Comparison of ENCODE assay signal across 19 mouse cellular contexts in the genomic region with DNA sequence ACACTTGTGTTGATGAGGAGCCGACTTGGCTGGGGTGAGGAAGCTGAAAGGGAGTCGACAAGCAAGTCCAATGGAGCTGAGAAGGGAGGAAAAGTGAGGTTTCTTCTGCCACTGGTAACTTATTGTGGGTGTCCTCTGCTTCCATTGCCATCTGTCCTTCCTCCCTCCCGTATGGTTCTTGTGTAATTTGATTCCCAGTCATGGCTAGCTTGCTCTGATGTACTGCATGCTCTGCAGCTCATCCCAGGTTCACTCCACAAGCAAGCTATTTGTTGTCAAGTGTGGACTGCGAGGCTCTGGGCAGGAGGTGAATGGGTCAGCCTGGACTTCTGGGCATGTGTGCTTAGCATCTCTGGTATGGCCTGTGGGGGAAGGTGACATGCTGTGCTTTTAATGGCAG.
DNase-seq lines count a peak whose midpoint lies in the region; ATAC-seq and TF ChIP-seq lines count a peak whose summit lies in the region.
"Had no signal": no experiment of that assay in that cellular context is flagged by ENCODE, and none has a peak within 500 bp of the region (broad histone marks: within the 10 kb centered on the region; RNA-seq: fewer than 3 reads in every experiment).

No protein-coding gene starts in this region.

- 25% methylated on average over 4 of the region's 4 CpGs for WGBS in kidney, embryonic 14.5 days
- 20% methylated on average over 4 of the region's 4 CpGs for WGBS in kidney, adult 2 months
- 48% methylated on average over 4 of the region's 4 CpGs for WGBS in neural tube, embryonic 15.5 days
- 37% methylated on average over 4 of the region's 4 CpGs for whole genome bisulfite sequencing in embryonic facial prominence, embryonic 10.5 days
- 34% methylated on average over 4 of the region's 4 CpGs for WGBS in limb, embryonic 11.5 days

- no peaks in the 10 kb centered on the region for H3K27me3 ChIP-seq in kidney, embryonic 14.5 days (ENCODE audit: control insufficient read depth, insufficient read depth, low read length)
- no peaks in the 10 kb centered on the region; the same call in 1 of the 2 replicates for H3K27me3 ChIP-seq in kidney, adult 2 months (replicated peaks; ENCODE audit: control insufficient read depth, insufficient read depth, low read length)
- H3K27me3 ChIP-seq in neural tube, embryonic 15.5 days (replicated peaks): no peaks in the 10 kb centered on the region
- no peaks in the 10 kb centered on the region for H3K27me3 ChIP-seq in embryonic facial prominence, embryonic 10.5 days (replicated peaks; ENCODE audit: low read depth, poor library complexity, severe bottlenecking)
- H3K27me3 ChIP-seq in limb, embryonic 11.5 days (ENCODE audit: control insufficient read depth, insufficient read depth, low read length): no peaks in the 10 kb centered on the region
- H3K27me3 ChIP-seq: forebrain, embryonic 15.5 days; heart, embryonic 15.5 days; stomach, embryonic 15.5 days had no signal

- H3K9ac ChIP-seq in kidney, embryonic 14.5 days (ENCODE audit: low read depth, low read length): no peak overlapping the region
- H3K9ac ChIP-seq in neural tube, embryonic 15.5 days (replicated peaks): no peak overlapping the region
- no peak overlapping the region for H3K9ac ChIP-seq in limb, embryonic 11.5 days (ENCODE audit: low read length)
- H3K9ac ChIP-seq: forebrain, embryonic 15.5 days; heart, embryonic 15.5 days; hindbrain, embryonic 14.5 days; stomach, embryonic 15.5 days had no signal

- H3K4me2 ChIP-seq in kidney, embryonic 14.5 days (replicated peaks; ENCODE audit: low read depth, low read length): no peak overlapping the region
- no peak overlapping the region for H3K4me2 ChIP-seq in neural tube, embryonic 15.5 days
- no peak overlapping the region for H3K4me2 ChIP-seq in limb, embryonic 11.5 days (ENCODE audit: low read depth, severe bottlenecking)
- H3K4me2 ChIP-seq: forebrain, embryonic 15.5 days; heart, embryonic 15.5 days; hindbrain, embryonic 14.5 days; stomach, embryonic 15.5 days had no signal

- H3K4me3 ChIP-seq in kidney, embryonic 14.5 days (ENCODE audit: low read length): no peak overlapping the region
- no peak overlapping the region for H3K4me3 ChIP-seq in kidney, adult 2 months (ENCODE audit: insufficient read depth, low read depth, low read length)
- H3K4me3 ChIP-seq in neural tube, embryonic 15.5 days (replicated peaks): no peak overlapping the region
- H3K4me3 ChIP-seq in embryonic facial prominence, embryonic 10.5 days: no peak overlapping the region
- H3K4me3 ChIP-seq in limb, embryonic 11.5 days (ENCODE audit: low read depth, low read length): no peak overlapping the region
- H3K4me3 ChIP-seq: forebrain, embryonic 15.5 days; heart, embryonic 15.5 days; stomach, embryonic 15.5 days had no signal

- no peaks in the 10 kb centered on the region for H3K36me3 ChIP-seq in kidney, embryonic 14.5 days (ENCODE audit: control insufficient read depth, insufficient read depth, low read length)
- no peaks in the 10 kb centered on the region for H3K36me3 ChIP-seq in kidney, adult 2 months (ENCODE audit: control insufficient read depth, insufficient read depth, low read length)
- no peaks in the 10 kb centered on the region for H3K36me3 ChIP-seq in neural tube, embryonic 15.5 days
- no peaks in the 10 kb centered on the region for H3K36me3 ChIP-seq in embryonic facial prominence, embryonic 10.5 days (replicated peaks)
- no peaks in the 10 kb centered on the region for H3K36me3 ChIP-seq in limb, embryonic 11.5 days (ENCODE audit: control insufficient read depth, insufficient read depth, low read length)
- H3K36me3 ChIP-seq: forebrain, embryonic 15.5 days; heart, embryonic 15.5 days; stomach, embryonic 15.5 days had no signal

- peak; percentile 73; the same call in 1 of the 2 replicates for ATAC-seq in kidney, embryonic 14.5 days (ENCODE audit: low FRiP score, low TSS enrichment)
- no peak for ATAC-seq in neural tube, embryonic 15.5 days (ENCODE audit: low FRiP score)
- ATAC-seq in limb, embryonic 11.5 days (ENCODE audit: insufficient number of reproducible peaks, low FRiP score, low TSS enrichment, low read depth): no peak
- ATAC-seq in megakaryocyte-erythroid progenitor cell, adult 5-6 weeks (replicated peaks; ENCODE audit: low FRiP score, low TSS enrichment, poor library complexity, severe bottlenecking): no peak
- ATAC-seq: forebrain, embryonic 15.5 days; intestine, embryonic 16.5 days; midbrain, embryonic 16.5 days had no signal

- no peak for TF ChIP-seq POLR2A in kidney, adult 2 months (IDR thresholded peaks at IDR 0.05; ENCODE audit: low read depth, low read length)

- no peaks in the 10 kb centered on the region for H3K4me1 ChIP-seq in kidney, embryonic 14.5 days (ENCODE audit: control insufficient read depth, insufficient read depth, low read length)
- no peaks in the 10 kb centered on the region for H3K4me1 ChIP-seq in kidney, adult 2 months (ENCODE audit: control insufficient read depth, insufficient read depth, low read length)
- H3K4me1 ChIP-seq in neural tube, embryonic 15.5 days: no peaks in the 10 kb centered on the region
- H3K4me1 ChIP-seq in embryonic facial prominence, embryonic 10.5 days: peaks cover 20% of the 10 kb centered on the region
- H3K4me1 ChIP-seq in limb, embryonic 11.5 days (ENCODE audit: control insufficient read depth, insufficient read depth, low read length): peaks cover 4% of the 10 kb centered on the region; the same call in 1 of the 2 replicates
- H3K4me1 ChIP-seq: heart, embryonic 15.5 days; stomach, embryonic 15.5 days had no signal

- no peak overlapping the region for H3K27ac ChIP-seq in kidney, embryonic 14.5 days (ENCODE audit: low read depth, low read length)
- H3K27ac ChIP-seq in kidney, adult 2 months (ENCODE audit: insufficient read depth, low read depth, low read length): no peak overlapping the region
- no peak overlapping the region for H3K27ac ChIP-seq in neural tube, embryonic 15.5 days (replicated peaks)
- peak overlapping the region; percentile 44 for H3K27ac ChIP-seq in embryonic facial prominence, embryonic 10.5 days (replicated peaks)
- no peak overlapping the region for H3K27ac ChIP-seq in limb, embryonic 11.5 days (replicated peaks; ENCODE audit: low read depth, low read length)
- H3K27ac ChIP-seq: forebrain, embryonic 15.5 days; heart, embryonic 15.5 days; hindbrain, embryonic 14.5 days; macrophage; stomach, embryonic 15.5 days had no signal

- no peak for TF ChIP-seq CTCF in kidney, adult 2 months (conservative IDR thresholded peaks at IDR 0.05; ENCODE audit: insufficient read depth, insufficient read length, low read depth, low read length)

- H3K9me3 ChIP-seq in kidney, embryonic 14.5 days (ENCODE audit: control insufficient read depth, low read length): no peaks in the 10 kb centered on the region
- H3K9me3 ChIP-seq in neural tube, embryonic 15.5 days (replicated peaks): no peaks in the 10 kb centered on the region
- H3K9me3 ChIP-seq in embryonic facial prominence, embryonic 10.5 days: no peaks in the 10 kb centered on the region
- H3K9me3 ChIP-seq in limb, embryonic 11.5 days (ENCODE audit: control insufficient read depth, low read length): no peaks in the 10 kb centered on the region
- H3K9me3 ChIP-seq: forebrain, embryonic 15.5 days; heart, embryonic 15.5 days; stomach, embryonic 15.5 days had no signal

- no peak for DNase-seq in kidney, adult 2 months
- peak; percentile 28 for DNase-seq in neural tube, embryonic 10.5 days (ENCODE audit: extremely low spot score, low spot score)
- peak; percentile 15 for DNase-seq in embryonic facial prominence, embryonic 10.5 days (ENCODE audit: low spot score)
- DNase-seq in limb, embryonic 11.5 days (ENCODE audit: low spot score): peak; percentile 27
- DNase-seq in testis, postnatal 14 days (ENCODE audit: low spot score): no peak
- DNase-seq: cerebellum, adult 18-20 months; lung, adult 2 months; spleen, adult 18-20 months; thymus, postnatal 14 days had no signal

Comparison
In these comparisons a context has a peak if more than half of its experiments do, and no peak if none do; other contexts are left out.
1. DNase-seq: peak in neural tube, embryonic 10.5 days (single experiment), embryonic facial prominence, embryonic 10.5 days (single experiment) and limb, embryonic 11.5 days (single experiment); none in kidney, adult 2 months (single experiment) and testis, postnatal 14 days (single experiment).